Mouse (Mus musculus) right cerebral cortex, adult 18-20 months (tissue): Measurements from ENCODE around the gene Sorbs1.

Experiments used
- DNase-seq: peaks from one replicate; pipeline ENCODE4 v3.0.0; 2022; ENCODE audit warnings: mixed read lengths

The Sorbs1 gene

DNA sequence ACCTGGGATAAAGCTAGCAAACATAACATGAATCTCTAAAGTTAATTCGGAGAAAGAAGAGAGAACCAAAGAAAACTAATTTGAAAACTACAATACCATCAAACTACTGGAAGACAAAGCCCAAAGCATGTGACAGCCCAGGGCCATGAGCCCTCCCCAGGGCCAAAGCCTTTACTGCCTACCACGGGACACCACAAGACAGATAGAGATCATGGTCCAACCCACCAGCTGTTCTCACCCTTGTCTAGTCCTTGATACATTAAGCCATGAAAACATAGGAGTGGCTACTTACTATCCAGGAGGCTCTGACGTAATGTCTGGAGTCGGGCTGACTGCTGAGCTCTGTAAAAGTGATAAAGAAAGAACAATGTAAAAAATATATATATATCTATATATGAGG lies 176.9 kb downstream of the Sorbs1 start:
- DNase-seq, result no peak

DNA sequence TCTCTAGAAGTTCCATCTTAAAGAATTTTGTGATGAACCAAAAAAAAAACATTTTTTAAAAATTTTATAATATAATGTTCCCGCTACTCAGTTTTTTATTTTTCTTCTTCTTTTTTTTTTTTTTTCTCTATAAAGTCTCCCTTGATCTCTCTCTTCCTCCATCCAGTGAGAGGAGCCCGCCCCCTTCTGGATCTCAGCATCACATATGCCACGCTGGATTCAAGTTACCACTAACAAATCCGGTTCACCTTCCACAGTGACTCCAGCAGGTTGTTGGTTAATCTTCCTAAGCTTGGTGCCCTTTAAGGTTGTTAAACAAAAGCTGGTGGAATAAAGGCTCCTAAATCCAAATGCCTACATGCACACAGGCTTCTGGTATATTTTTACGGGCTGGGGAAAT lies 179.7 kb downstream of the Sorbs1 start:
- no peak for DNase-seq

DNA sequence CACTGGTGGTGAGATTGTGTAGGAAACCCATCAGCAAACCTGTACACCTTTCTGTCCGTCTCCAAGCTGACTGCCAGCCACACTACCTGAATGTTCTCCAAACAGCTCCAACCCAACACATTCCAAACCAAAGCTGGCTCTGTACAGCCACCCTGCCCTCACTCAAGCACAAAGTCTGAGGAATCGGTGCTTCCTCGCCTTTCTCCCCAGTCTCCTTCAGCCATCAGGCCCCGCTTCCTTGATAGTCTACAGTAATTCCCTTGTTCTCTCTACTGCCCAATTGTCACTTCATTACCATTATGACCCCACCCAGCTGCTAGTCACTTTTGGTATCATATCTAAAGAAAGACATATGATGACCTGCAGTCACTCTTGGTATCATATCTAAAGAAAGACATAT lies 180.5 kb downstream of the Sorbs1 start:
- DNase-seq, result no peak

DNA sequence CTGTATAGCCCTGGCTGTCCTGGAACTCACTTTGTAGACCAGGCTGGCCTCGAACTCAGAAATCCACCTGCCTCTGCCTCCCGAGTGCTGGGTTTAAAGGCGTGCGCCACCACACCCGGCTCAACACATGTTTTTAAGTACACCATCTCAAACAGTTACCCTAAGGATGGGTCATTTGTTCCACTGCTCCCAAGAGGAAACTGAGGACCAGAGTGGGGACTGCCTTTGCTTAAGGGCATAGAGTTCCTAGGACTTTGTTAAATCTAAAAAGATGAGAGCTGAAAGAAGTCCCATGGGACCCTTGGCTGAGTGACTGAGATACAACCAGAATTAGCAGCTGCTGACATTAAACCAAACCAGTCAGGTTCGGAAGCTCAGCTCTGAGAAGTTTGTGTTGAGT lies 181.3 kb downstream of the Sorbs1 start:
- DNase-seq, result no peak

DNA sequence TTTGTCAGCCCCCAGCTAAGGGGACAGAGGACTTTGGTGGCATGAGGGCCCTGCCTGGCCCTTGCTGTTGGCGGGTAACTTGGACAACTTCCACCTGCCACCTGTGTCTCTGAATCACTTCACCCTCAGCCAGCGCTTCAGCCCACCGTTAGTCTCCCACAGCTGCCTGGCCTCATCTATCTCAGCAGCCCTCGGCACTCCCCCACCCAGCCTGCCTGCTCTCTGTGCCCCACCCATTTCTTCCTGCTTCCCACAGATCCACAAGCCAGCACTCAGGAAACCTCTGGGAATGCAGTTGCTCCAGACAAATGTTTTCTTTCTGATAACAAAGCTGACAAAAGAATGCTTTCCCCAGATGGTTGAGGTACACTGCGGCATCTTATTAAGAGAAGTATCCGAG lies 181.7 kb downstream of the Sorbs1 start:
- no peak for DNase-seq

DNA sequence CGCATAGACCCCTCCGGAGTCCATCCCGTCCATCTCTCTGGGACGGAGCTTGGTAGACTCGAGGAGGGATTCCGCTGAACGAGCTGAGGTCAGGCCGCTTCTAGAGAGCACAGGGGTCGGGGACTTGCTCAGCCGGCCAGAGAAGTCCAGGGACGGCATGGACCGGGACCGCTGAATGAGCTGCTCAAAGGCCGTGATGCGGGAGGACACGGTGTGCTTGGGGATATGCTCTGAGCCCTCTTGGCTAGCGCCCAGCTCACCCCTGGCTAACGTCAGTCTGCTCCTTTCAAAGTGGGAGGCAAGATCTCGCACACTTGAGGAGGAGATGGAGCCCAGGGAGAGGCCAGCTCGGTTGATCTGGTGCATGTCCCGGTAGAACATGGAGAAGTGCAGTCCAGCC lies 187.5 kb downstream of the Sorbs1 start:
- DNase-seq, result no peak

DNA sequence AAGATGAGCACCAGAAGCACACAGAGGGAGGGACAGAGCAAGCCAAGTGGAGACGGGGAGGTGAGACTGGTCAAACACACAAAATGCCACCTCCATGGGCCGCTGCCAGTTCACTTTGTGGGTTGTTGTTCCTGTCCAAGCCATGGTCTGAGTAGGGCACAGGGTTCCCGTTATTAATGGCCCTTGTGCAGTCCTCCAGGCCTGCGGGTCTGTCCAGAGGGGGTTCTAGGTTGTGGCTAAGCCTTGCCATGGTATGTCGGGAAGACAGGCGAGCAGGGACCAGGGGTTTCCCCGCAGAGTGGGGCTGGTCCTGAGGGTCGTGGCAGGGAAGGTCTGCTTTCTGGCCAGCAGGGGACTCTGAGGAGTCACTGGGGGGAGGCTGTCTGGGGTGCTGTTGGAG lies 188.2 kb downstream of the Sorbs1 start:
- DNase-seq, result no peak

DNA sequence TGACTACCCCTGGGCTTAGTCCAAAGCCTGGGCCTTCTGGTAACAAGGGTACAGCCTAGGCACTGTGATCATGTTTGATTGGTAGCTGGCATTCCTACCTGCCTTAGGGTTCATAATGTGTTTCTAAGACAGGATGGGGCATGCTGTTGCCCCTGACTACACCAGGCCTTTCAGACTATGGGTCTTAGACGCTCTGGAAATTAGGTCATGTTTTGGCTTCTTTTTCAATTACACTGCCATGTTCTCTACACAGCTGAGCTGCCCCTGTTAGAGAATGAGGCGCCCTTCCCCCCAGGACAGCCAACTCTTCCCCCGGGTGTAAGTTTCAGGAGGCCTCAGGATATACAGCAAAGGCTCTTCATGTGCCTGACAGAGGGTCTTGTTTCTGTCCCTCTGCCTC lies 191.4 kb downstream of the Sorbs1 start:
- no peak for DNase-seq

DNA sequence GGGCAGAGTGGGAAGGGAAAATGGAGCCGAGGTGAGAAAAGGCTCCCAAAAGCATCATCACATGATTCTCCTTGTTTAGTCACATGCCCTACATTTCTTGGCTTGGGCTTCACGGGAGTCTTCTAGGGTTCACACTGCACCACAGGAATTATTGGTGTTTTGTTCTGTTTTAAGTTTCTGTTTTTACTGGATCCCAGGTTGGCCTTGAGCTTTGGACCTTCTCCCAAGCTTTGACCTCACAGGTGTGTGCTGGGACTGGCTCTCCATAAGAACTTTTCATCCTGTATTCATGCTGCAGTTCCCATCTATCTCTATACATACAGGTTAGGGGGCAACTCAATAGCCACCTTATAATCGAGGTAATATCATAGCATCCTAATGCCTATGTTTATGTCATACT lies 194.4 kb downstream of the Sorbs1 start:
- DNase-seq, result no peak

DNA sequence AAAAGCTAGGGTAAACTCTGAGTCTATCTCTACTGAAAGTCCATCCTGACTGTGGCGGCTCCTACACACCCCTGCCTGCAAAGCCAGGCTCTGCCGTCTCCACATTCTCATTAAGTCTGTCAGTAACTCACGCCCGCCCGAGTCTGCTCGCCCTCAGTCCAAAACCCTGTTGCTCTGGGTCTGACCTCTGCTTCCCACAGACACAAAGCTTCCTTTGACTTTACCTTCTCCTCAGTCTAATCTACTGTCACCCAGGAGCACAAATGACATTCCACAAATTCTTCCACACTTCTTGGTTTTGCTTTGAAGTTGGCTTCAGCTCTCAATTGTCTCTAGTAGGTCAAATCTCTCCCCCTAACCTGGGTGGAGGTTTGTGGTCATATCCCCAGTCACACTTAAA lies 195.1 kb downstream of the Sorbs1 start:
- DNase-seq, result no peak

DNA sequence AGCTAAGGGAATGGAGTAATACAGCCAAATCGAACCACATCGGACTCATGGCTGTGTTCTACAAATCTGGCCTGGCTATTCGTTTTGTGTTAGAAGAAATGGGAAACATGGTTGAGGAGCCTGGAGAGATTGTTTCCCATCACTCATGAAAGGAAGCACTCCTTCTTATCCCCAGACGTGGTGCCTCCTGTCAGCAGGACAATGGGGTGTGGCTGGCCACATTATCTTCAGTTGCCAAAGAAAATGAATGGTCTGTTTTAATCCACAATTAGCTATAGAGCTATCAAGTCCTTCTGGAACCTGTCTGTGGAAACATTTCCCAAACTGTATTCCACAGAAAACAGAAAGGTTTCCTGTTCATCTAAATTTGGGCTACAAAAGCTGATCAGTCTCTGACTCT lies 196.6 kb downstream of the Sorbs1 start:
- no peak for DNase-seq

DNA sequence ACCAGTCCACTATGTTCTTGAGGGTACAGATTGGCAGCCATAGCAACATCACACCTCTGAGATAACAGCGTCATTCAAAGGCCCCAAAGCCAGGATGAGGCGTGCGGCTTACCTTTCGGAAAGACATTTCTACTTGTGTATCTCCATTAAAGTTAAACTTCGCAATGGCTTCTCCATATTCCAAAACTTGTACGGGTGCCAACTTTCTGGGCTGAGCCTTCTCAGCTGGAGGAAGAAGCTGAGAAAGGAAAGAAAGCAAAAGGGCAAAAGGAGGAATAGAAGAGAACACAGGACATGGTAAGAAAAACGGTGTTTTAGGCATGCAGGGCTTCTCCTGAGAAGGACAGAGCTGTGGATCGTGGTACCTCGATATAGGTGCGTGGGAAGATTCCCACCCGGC lies 199.3 kb downstream of the Sorbs1 start:
- no peak for DNase-seq

DNA sequence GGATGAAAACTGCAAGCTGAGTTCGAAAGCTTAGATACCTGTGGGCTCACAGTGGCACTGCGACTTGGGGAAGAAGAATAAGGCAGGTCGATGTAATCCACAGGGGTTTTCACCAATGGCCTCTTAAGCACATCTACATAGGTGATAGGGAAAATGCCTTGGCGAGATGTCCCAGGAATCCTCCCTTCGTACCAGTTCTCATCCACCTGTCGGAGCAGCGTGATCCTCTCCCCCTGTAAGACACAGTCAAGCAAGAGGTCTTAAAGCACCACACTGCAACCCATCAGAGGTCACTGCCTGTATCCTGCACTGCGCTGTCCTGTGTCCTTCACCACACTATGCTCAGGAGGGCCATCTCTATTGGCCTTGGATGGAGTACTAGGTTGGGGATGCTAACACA lies 201.9 kb downstream of the Sorbs1 start:
- DNase-seq, result no peak

DNA sequence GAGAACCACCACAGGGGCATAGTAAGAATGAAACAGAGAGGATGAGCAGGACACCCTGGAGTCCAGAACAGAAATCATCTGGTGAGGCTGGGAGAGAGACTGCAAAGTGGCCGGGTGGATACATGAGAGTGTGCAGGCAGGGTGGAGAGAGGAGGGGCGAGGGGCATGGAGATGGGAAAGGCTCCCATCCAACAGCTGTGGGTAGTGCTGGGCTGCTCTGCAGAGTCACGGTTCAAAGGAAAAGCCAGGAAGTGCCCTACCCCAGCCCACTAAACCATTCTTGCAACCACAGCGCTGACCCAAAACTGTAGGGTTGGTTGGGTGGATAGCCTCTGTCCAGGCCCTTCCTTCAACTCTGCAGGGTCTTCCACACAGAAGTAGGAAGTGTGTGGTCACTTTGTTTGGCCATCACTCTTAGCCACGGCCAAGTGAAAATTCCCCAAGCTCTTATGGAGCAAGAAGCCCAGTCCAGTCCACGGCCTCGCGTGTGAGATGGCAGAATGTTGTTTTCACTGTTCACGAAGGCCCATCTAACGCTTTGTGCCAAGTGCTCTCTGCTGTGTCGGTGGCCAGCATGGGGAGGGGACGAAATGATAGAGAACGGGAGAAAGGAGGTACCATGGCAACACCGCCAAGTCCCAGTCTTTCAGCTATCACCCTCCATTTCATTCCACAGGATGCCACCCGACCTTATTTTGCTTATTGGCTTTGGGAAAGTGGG lies 203.0 kb downstream of the Sorbs1 start:
- no peak for DNase-seq

DNA sequence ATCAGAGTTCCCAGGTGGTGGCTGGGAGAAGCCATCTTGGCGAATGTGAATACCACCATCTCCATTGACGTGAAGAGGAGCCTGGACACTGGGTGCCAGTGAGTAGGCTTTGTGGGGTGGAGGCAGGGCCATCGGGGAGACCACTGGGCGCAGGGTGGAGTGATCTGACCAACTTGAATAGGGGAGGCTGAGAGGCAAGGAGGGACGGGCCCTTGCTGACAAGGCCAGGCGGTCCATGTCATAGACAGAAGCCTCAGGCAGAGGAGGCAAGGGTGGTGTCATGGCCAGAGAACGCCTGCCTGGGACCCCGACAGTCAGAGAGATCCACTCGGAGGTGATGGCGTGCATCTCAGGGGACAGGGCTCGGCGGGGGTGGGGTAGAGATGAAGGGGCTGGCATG lies 203.7 kb downstream of the Sorbs1 start:
- DNase-seq, result no peak

DNA sequence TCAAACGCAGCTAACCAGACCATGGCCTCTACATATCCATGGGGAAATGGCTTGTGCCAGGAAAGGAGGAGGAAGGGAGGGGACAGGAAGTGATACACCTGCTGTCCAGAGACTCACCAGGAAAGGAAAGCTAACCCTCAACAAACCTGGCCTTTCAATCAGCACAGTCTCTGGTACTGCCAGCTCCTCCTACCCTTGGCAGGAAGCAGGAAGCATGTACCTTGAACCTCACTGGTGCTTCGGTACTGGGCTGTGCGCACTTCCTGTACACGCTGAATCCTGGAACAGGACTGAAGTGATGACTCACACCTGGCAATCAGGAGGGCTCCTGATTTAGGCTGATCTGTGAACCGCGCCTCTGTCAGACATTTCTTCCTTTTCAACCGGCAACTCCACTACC lies 206.0 kb downstream of the Sorbs1 start:
- peak; percentile 66 for DNase-seq

DNA sequence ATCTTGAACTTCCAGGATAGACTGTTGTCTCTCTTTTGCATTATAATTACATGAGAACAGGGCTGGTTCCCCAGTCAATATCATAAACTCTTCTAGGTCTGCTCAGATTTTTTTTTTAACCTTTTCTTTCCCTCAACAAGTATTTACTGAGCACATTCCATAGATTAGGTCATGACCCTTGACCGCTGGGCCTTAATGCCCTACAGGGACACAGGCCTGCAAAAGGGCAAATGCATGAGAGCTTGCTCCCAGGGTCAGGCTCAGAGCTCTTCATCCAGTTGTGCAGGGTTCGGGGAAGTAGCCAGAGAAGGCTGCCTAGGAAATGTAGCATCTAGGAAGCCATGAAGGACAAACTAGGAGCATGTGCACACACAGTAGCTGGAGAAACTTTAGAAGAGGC lies 206.9 kb downstream of the Sorbs1 start:
- DNase-seq, result no peak

DNA sequence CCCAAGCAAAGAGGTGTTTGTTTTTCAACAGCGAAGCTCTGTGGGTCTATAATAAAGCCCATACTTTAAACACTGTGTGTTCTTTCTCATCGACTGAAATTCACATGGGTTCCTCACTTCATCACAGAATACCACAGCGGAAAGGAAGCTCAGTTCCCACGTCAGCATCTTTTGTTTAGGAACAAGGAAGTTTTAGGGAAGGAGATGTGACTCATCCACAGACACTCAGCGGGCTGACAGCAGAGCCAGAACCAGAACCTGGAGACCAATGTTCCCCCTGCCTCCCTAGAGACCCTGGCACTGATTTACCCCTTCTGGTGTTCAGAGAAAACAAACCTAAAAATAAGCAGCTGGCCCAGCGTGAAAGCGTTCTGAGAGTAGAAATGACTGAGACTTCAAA lies 208.1 kb downstream of the Sorbs1 start:
- no peak for DNase-seq

DNA sequence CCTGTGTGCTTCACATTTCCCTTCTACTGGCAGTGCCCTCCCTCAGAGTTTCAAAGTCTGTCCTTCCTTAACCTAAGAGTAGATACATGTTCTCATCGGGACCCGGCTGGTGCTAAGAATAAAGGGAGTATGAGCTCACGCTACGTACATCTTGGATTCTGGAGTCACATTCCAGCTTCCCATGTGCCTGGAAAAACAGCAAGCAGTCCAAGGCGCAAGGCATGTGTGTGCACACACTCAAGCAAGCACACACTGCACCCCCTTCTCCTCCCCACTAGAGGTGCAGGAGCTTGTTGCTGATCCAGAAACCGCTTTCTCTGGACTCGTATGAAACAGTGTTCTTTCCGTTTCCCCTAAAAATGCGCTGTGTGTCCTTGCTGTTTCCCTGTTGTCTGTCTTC lies 210.7 kb downstream of the Sorbs1 start:
- peak; percentile 59 for DNase-seq

DNA sequence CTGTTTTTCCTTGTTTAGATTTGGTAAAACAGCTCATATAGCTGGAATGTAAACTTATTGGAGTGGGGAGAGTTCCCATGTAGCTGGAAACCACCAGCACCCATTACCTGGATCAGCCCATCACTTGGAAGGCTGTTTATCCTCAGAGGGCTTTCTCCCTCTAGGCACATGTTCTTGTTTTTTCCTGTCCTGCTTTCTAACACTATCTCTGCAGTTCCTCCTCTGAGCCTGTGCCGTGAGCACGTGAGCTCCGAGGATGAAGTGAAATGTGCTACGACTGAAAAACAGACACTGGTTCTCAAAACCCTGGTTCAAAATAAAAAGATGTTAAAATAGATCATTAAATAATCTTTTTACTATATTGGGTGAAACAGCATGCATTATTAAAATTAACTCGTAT lies 211.1 kb downstream of the Sorbs1 start:
- no peak for DNase-seq

DNA sequence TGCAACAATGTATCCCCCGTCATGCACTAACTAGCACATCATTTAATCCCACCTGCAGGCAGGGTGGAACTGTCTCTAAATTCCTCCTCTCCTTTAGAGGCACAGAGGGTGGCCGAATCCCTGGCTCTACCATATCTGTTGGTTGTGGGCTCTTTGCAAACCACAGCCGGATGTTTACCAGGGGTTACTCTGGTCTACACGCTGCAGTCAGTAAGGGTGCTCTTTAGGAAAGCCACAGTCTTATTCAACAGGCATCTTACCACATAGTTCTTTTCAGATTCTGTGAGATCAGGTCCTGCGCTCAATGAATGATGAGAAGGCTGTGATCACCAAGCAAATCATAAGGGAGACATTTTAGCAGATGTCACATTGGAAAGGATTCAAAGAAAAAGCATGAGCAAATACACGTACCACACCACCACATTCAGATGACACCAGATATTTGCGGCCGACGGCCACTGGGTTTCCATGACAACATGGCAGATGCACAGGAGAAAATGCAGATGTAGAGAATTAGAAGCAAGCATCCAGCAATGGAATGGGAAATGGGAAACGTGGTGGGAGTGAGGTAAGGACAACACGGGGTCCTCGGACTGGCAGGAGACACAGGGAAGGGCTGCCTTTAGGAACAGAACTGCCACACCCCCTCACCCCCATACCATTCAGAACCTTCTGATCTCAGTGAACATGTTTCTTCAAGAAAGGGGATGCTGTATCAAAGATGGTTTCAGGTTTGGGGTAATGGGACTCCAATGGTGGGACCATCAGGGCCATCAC lies 213.4 kb downstream of the Sorbs1 start:
- peak; percentile 69 for DNase-seq

DNA sequence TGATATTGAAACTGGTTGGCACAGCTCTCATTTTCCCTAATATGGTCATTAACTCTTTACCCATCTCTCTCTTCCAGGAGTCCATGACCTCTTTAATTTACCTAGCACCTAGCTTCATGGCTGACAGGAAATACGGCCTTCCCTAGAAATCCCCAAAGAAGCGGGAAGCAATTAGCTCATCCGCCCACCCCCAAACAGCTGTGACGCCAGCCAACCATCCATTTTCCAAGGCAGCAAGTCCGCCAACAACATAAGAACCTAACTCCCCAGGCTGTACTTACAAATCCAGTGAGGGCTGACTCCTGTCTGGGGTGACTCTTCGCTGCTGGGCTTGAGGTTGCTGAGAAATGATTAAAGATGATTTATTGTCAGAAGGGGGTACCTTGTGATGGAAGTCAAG lies 214.4 kb downstream of the Sorbs1 start:
- peak; percentile 62 for DNase-seq

DNA sequence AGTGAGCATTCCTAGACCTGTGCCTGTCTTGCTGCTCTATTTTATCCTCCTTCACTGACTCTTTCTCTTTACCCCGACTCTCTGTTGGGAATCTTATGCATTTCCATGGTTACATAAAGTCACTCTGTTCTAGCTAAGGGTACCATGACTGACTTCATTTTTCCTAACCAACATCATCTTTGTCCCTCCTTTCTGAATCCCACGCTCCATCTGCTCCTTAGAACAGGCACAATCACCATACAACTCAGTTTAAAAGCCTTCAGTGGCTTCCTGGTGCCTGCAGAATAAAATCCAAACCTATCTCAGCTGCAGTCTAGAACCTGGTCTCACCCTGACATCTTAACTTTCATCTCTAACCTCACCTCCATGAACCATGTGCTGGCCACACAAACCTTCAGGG lies 215.0 kb downstream of the Sorbs1 start:
- DNase-seq, result peak; percentile 86

DNA sequence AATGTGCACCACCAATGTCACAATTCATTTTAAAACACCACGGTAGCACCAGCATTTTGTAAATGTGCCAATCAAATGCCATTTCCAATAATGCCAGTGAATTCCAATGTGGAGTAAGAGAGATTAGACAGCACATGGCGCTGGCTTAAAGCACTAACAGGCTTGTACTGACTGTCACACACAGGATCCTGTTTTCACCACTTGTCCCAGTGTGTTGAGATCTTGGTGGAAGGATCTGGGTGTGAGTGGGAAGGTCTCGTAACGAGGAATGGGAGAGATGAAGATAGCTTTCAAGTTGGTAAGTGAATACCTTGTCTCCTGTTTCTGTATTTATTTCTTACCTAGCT lies 215.8 kb downstream of the Sorbs1 start:
- DNase-seq, result no peak
